Mouse (Mus musculus): Measurements from ENCODE around the gene Ltb.
A peak's percentile ranks its signal among the peaks of the same experiment; 100 is the strongest.

Gene Ltb

GRCm38 (mm10) chr17:35164568-35165450 lies 29.4 kb upstream of the Ltb start, which contains the start of gene Prrc2a:
TSS of gene Prrc2a (minus strand) at chr17:35164897.
- peak; percentile 95 for DNase-seq (ENCODE audit: low read depth, low spot score)

- DNase-seq (ENCODE audit: low read depth, low spot score) = no peak
Measured at GRCm38 (mm10) chr17:35165451-35166155, 28.6 kb upstream of the Ltb start.

- peak; percentile 63 for DNase-seq (ENCODE audit: low read depth, low spot score)
Measured at GRCm38 (mm10) chr17:35166352-35167035, 27.7 kb upstream of the Ltb start.

- DNase-seq (ENCODE audit: low read depth, low spot score) = no peak
Measured at GRCm38 (mm10) chr17:35167794-35168193, 26.4 kb upstream of the Ltb start.

GRCm38 (mm10) chr17:35168541-35169207 lies 25.6 kb upstream of the Ltb start:
- DNase-seq (ENCODE audit: low read depth, low spot score) = peak; percentile 48

GRCm38 (mm10) chr17:35172445-35173234 lies 21.6 kb upstream of the Ltb start:
- DNase-seq (ENCODE audit: low read depth, low spot score) = no peak

GRCm38 (mm10) chr17:35173329-35173728 lies 20.9 kb upstream of the Ltb start:
- DNase-seq (ENCODE audit: low read depth, low spot score) = no peak

GRCm38 (mm10) chr17:35174201-35174977 lies 19.9 kb upstream of the Ltb start:
- no peak for DNase-seq (ENCODE audit: low read depth, low spot score)

GRCm38 (mm10) chr17:35175382-35175781 lies 18.9 kb upstream of the Ltb start:
- DNase-seq (ENCODE audit: low read depth, low spot score) = no peak

- no peak for DNase-seq (ENCODE audit: low read depth, low spot score)
Measured at GRCm38 (mm10) chr17:35175968-35176367, 18.3 kb upstream of the Ltb start, which contains the start of gene Aif1. TSS of gene Aif1 (minus strand) at chr17:35176068.

- DNase-seq (ENCODE audit: low read depth, low spot score) = peak; percentile 30
Measured at GRCm38 (mm10) chr17:35178528-35178927, 15.7 kb upstream of the Ltb start.

GRCm38 (mm10) chr17:35180093-35180492 lies 14.1 kb upstream of the Ltb start:
- DNase-seq (ENCODE audit: low read depth, low spot score) = no peak

- DNase-seq (ENCODE audit: low read depth, low spot score) = no peak
Measured at GRCm38 (mm10) chr17:35185639-35186611, 8.3 kb upstream of the Ltb start.

- DNase-seq (ENCODE audit: low read depth, low spot score) = no peak
Measured at GRCm38 (mm10) chr17:35186681-35187080, 7.6 kb upstream of the Ltb start.

GRCm38 (mm10) chr17:35187345-35187744 lies 6.9 kb upstream of the Ltb start:
- no peak for DNase-seq (ENCODE audit: low read depth, low spot score)

- no peak for DNase-seq (ENCODE audit: low read depth, low spot score)
Measured at GRCm38 (mm10) chr17:35187959-35188610, 6.2 kb upstream of the Ltb start, which contains the start of gene Lst1. TSS of gene Lst1 (minus strand) at chr17:35188439.

- no peak for DNase-seq (ENCODE audit: low read depth, low spot score)
Measured at GRCm38 (mm10) chr17:35189186-35189585, 5.1 kb upstream of the Ltb start.

- no peak for DNase-seq (ENCODE audit: low read depth, low spot score)
Measured at GRCm38 (mm10) chr17:35190096-35190495, 4.1 kb upstream of the Ltb start.

Data from c-Kit-negative CD71-positive TER-119-positive erythroid progenitor cells, embryonic 14.5 days (primary cell).